ENCODE assay signal across 8 mouse cellular contexts in genomic region chr7:127471646-127472010, GRCm38 (mm10). TPM values are rescaled to one million over a fixed set of nuclear protein-coding genes. Genes with fewer than 3 reads are reported as not detected.
DNase-seq lines count a peak whose midpoint lies in the region; ATAC-seq lines count a peak whose summit lies in the region.

No protein-coding gene starts in this region.

- no peaks in the 10 kb centered on the region for H3K9me3 ChIP-seq in lung, embryonic 16.5 days (ENCODE audit: control insufficient read depth, low read length)
- H3K9me3 ChIP-seq in forebrain, embryonic 11.5 days (ENCODE audit: control insufficient read depth, low read length) = no peaks in the 10 kb centered on the region
- no peaks in the 10 kb centered on the region for H3K9me3 ChIP-seq in limb, embryonic 13.5 days

- 0% methylated on average over 23 of the region's 25 CpGs for WGBS in lung, embryonic 16.5 days
- 1% methylated on average over 23 of the region's 25 CpGs for WGBS in forebrain, embryonic 11.5 days
- under 1% methylated on average over 24 of the region's 25 CpGs for WGBS in limb, embryonic 13.5 days

- peak overlapping the region; percentile 72 for H3K4me3 ChIP-seq in lung, embryonic 16.5 days (ENCODE audit: low read length)
- peak overlapping the region; percentile 87 for H3K4me3 ChIP-seq in forebrain, embryonic 11.5 days (ENCODE audit: low read depth, low read length)
- peak overlapping the region; percentile 83 for H3K4me3 ChIP-seq in limb, embryonic 13.5 days

- peak overlapping the region; percentile 91 for H3K9ac ChIP-seq in lung, embryonic 16.5 days (ENCODE audit: low read length)
- peak overlapping the region; percentile 96 for H3K9ac ChIP-seq in forebrain, embryonic 11.5 days (ENCODE audit: low read length)
- H3K9ac ChIP-seq in limb, embryonic 13.5 days = peak overlapping the region; percentile 92

- H3K27ac ChIP-seq in lung, embryonic 16.5 days (ENCODE audit: low read length) = peak overlapping the region; percentile 99
- H3K27ac ChIP-seq in forebrain, embryonic 11.5 days (ENCODE audit: low read depth, low read length) = peak overlapping the region; percentile 98
- H3K27ac ChIP-seq in limb, embryonic 13.5 days = peak overlapping the region; percentile 98

- H3K4me1 ChIP-seq in lung, embryonic 16.5 days (replicated peaks; ENCODE audit: control insufficient read depth, insufficient read depth, low read length) = peaks cover 16% of the 10 kb centered on the region
- peaks cover 6% of the 10 kb centered on the region for H3K4me1 ChIP-seq in forebrain, embryonic 11.5 days (replicated peaks; ENCODE audit: control insufficient read depth, insufficient read depth, low read length)
- H3K4me1 ChIP-seq in limb, embryonic 13.5 days = peaks cover 16% of the 10 kb centered on the region

- ATAC-seq in cerebellum, adult (ENCODE audit: insufficient number of reproducible peaks, low FRiP score, low TSS enrichment) = peak; percentile 1; the same call in 1 of the 2 replicates
- no peak for ATAC-seq in lung, embryonic 16.5 days (ENCODE audit: low read depth)
- ATAC-seq in forebrain, embryonic 11.5 days (replicated peaks; ENCODE audit: low FRiP score) = peak; percentile 31
- peak; percentile 14 for ATAC-seq in limb, embryonic 13.5 days (ENCODE audit: low FRiP score, low read depth)

- DNase-seq in cerebellum, postnatal 14 days = no peak
- DNase-seq in lung, postnatal 10 days = no peak
- DNase-seq in forebrain, embryonic 11.5 days (ENCODE audit: low spot score) = peak; percentile 80
- peak; percentile 73 for DNase-seq in neural tube, embryonic 10.5 days (ENCODE audit: extremely low spot score, low spot score)
- DNase-seq in thymus, postnatal 4 days = peak; percentile 79

- H3K27me3 ChIP-seq in lung, embryonic 16.5 days (ENCODE audit: control insufficient read depth, insufficient read depth, low read depth, low read length) = no peaks in the 10 kb centered on the region
- no peaks in the 10 kb centered on the region for H3K27me3 ChIP-seq in forebrain, embryonic 11.5 days (ENCODE audit: control insufficient read depth, insufficient read depth, low read length)
- no peaks in the 10 kb centered on the region for H3K27me3 ChIP-seq in limb, embryonic 13.5 days

- peaks cover 29% of the 10 kb centered on the region for H3K36me3 ChIP-seq in lung, embryonic 16.5 days (ENCODE audit: control insufficient read depth, insufficient read depth, low read length)
- peaks cover 13% of the 10 kb centered on the region; the same call in 1 of the 2 replicates for H3K36me3 ChIP-seq in forebrain, embryonic 11.5 days (ENCODE audit: control insufficient read depth, insufficient read depth, low read length)
- peaks cover 58% of the 10 kb centered on the region for H3K36me3 ChIP-seq in limb, embryonic 13.5 days

- H3K4me2 ChIP-seq in lung, embryonic 16.5 days (ENCODE audit: low read depth, low read length) = peak overlapping the region; percentile 93
- peak overlapping the region; percentile 73 for H3K4me2 ChIP-seq in forebrain, embryonic 11.5 days (ENCODE audit: low read depth, low read length, severe bottlenecking)
- peak overlapping the region; percentile 94 for H3K4me2 ChIP-seq in limb, embryonic 13.5 days (replicated peaks)

RNA-seq across cellular contexts. Expression of gene Fbrs, which starts 7.4 kb away (rescaled TPM):
- polyA plus RNA-seq in lung, embryonic 16.5 days (2015; fragmentation: Nextera tagmentation; extraction: Ambion mirVana) = 9.9 and 11.1 TPM in 2 replicates
- polyA plus RNA-seq in forebrain, embryonic 11.5 days (2014; fragmentation: Nextera tagmentation; extraction: Ambion mirVana) = 13.6 and 14.7 TPM in 2 replicates
- polyA plus RNA-seq in limb, embryonic 13.5 days (2015; fragmentation: Nextera tagmentation; extraction: Ambion mirVana) = 15.0 and 15.3 TPM in 2 replicates

RNA-seq across cellular contexts. Expression of gene Prr14, which starts 12.2 kb away (rescaled TPM):
- 38.6 and 43.3 TPM in 2 replicates for polyA plus RNA-seq in lung, embryonic 16.5 days (2015; fragmentation: Nextera tagmentation; extraction: Ambion mirVana)
- polyA plus RNA-seq in forebrain, embryonic 11.5 days (2014; fragmentation: Nextera tagmentation; extraction: Ambion mirVana) = 70.7 and 77.3 TPM in 2 replicates
- 37.6 and 42.3 TPM in 2 replicates for polyA plus RNA-seq in limb, embryonic 13.5 days (2015; fragmentation: Nextera tagmentation; extraction: Ambion mirVana)

RNA-seq across cellular contexts. Expression of gene Zfp689, which starts 22.7 kb away (rescaled TPM):
- 6.4 and 6.7 TPM in 2 replicates for polyA plus RNA-seq in lung, embryonic 16.5 days (2015; fragmentation: Nextera tagmentation; extraction: Ambion mirVana)
- polyA plus RNA-seq in forebrain, embryonic 11.5 days (2014; fragmentation: Nextera tagmentation; extraction: Ambion mirVana) = 15.7 and 16.5 TPM in 2 replicates
- 12.2 and 13.9 TPM in 2 replicates for polyA plus RNA-seq in limb, embryonic 13.5 days (2015; fragmentation: Nextera tagmentation; extraction: Ambion mirVana)

RNA-seq across cellular contexts. Expression of gene Srcap, which starts 40.2 kb away (rescaled TPM):
- 33.7 and 37.9 TPM in 2 replicates for polyA plus RNA-seq in lung, embryonic 16.5 days (2015; fragmentation: Nextera tagmentation; extraction: Ambion mirVana)
- 91.6 and 93.5 TPM in 2 replicates for polyA plus RNA-seq in forebrain, embryonic 11.5 days (2014; fragmentation: Nextera tagmentation; extraction: Ambion mirVana)
- polyA plus RNA-seq in limb, embryonic 13.5 days (2015; fragmentation: Nextera tagmentation; extraction: Ambion mirVana) = 48.3 and 49.7 TPM in 2 replicates

RNA-seq across cellular contexts. Expression of gene Gm42715, which starts 47.8 kb away (rescaled TPM):
- 14.6 and 15.2 TPM in 2 replicates for polyA plus RNA-seq in lung, embryonic 16.5 days (2015; fragmentation: Nextera tagmentation; extraction: Ambion mirVana)
- 23.3 and 24.7 TPM in 2 replicates for polyA plus RNA-seq in forebrain, embryonic 11.5 days (2014; fragmentation: Nextera tagmentation; extraction: Ambion mirVana)
- 18.3 and 18.9 TPM in 2 replicates for polyA plus RNA-seq in limb, embryonic 13.5 days (2015; fragmentation: Nextera tagmentation; extraction: Ambion mirVana)

Comparison
In these comparisons a context has a peak if more than half of its experiments do, and no peak if none do; other contexts are left out.
1. DNase-seq: peak in forebrain, embryonic 11.5 days (single experiment), neural tube, embryonic 10.5 days (single experiment) and thymus, postnatal 4 days (single experiment); none in cerebellum, postnatal 14 days (0 of 2) and lung, postnatal 10 days (single experiment).
2. Peak in every context shown above with its lines, with median percentiles within 50 percentile points of each other: H3K27ac ChIP-seq, H3K4me2 ChIP-seq, H3K4me3 ChIP-seq and H3K9ac ChIP-seq.